In the genomic region with DNA sequence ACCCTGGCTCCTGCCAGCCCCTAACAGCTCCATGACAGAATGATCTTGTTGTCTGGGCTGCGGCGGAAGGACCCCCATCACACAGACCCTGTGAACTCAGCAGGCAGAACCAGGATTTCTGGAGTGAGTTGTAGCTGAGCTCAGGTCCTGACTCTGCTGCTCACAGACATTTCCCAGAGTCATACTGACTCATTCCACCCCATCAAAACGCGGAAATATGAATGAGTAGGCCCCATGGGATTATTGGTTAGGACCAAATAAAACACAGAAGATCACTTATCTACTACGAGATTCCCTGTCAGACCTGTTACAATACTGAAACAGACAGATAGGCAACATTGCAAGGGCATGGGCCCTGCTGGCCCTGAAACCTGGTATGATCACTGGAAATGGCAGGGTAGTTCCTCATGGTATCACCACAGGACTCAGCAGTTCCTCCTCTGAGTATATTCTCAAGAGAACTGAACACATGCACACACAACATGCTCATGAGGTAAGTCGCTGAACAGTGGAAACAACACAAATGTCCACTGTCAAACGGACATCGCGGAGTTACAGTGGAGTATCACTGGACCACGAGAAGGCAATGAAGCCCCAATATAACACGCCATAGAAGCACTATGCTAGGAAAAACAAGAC, we compare ENCODE assay signal across 8 mouse cellular contexts. TPM values are rescaled to one million over a fixed set of nuclear protein-coding genes. Genes with fewer than 3 reads are reported as not detected.
DNase-seq lines count a peak whose midpoint lies in the region; ATAC-seq and TF ChIP-seq lines count a peak whose summit lies in the region.

No protein-coding gene starts in this region.

- H3K9me3 ChIP-seq in lung, embryonic 14.5 days (ENCODE audit: low read depth, low read length) = no peaks in the 10 kb centered on the region
- no peaks in the 10 kb centered on the region for H3K9me3 ChIP-seq in forebrain, embryonic 10.5 days
- H3K9me3 ChIP-seq in limb, embryonic 13.5 days = no peaks in the 10 kb centered on the region
- no peaks in the 10 kb centered on the region for H3K9me3 ChIP-seq in neural tube, embryonic 14.5 days (ENCODE audit: control insufficient read depth, low read length)

- intact Hi-C loops in left cerebral cortex, postnatal 25 days (cut with DNase I) = no loop called here
- intact Hi-C loops in left cerebral cortex, postnatal 36 days (cut with DNase I) = no loop called here

- H3K27ac ChIP-seq in lung, embryonic 14.5 days (ENCODE audit: low read depth) = peak overlapping the region; percentile 79
- peak overlapping the region; percentile 40 for H3K27ac ChIP-seq in forebrain, embryonic 10.5 days
- peak overlapping the region; percentile 40; the same call in 1 of the 2 replicates for H3K27ac ChIP-seq in limb, embryonic 13.5 days
- H3K27ac ChIP-seq in neural tube, embryonic 14.5 days (ENCODE audit: low read depth, low read length) = no peak overlapping the region; the same call in 1 of the 2 replicates

- TF ChIP-seq CTCF in lung, embryonic 14.5 days (IDR thresholded peaks at IDR 0.05; ENCODE audit: low read depth) = no peak
- TF ChIP-seq CTCF in lung, adult 2 months (IDR thresholded peaks at IDR 0.05; ENCODE audit: insufficient read depth, low read length) = no peak

- TF ChIP-seq POLR2A in lung, adult 2 months (IDR thresholded peaks at IDR 0.05; ENCODE audit: borderline replicate concordance, extremely low read depth, low read depth, low read length) = no peak

- H3K9ac ChIP-seq in lung, embryonic 14.5 days = no peak overlapping the region
- H3K9ac ChIP-seq in limb, embryonic 13.5 days = 0 out of 2 replicates have a peak overlapping the region, but pooled peaks have one; percentile 50
- H3K9ac ChIP-seq in neural tube, embryonic 14.5 days (replicated peaks; ENCODE audit: low read depth, low read length) = no peak overlapping the region

- 77% methylated on average over 11 of the region's 11 CpGs for WGBS in lung, embryonic 14.5 days
- WGBS in lung, adult 2 months = 78% methylated on average over 11 of the region's 11 CpGs
- 91% methylated on average over 11 of the region's 11 CpGs for WGBS in forebrain, embryonic 10.5 days
- 83% methylated on average over 11 of the region's 11 CpGs for WGBS in limb, embryonic 13.5 days
- 72% methylated on average over 11 of the region's 11 CpGs for WGBS in neural tube, embryonic 14.5 days

- ATAC-seq in lung, embryonic 14.5 days (ENCODE audit: insufficient read depth) = no peak
- no peak for ATAC-seq in limb, embryonic 13.5 days (ENCODE audit: low FRiP score, low read depth)
- ATAC-seq in neural tube, embryonic 14.5 days (ENCODE audit: low read depth) = 0 out of 2 replicates have a peak, but pooled peaks have one; percentile 21

- no peak overlapping the region for H3K4me3 ChIP-seq in lung, embryonic 14.5 days (ENCODE audit: low read depth, low read length)
- no peak overlapping the region for H3K4me3 ChIP-seq in lung, adult 2 months (replicated peaks; ENCODE audit: extremely low read depth, low read depth, low read length)
- H3K4me3 ChIP-seq in forebrain, embryonic 10.5 days = no peak overlapping the region
- H3K4me3 ChIP-seq in limb, embryonic 13.5 days = no peak overlapping the region
- no peak overlapping the region for H3K4me3 ChIP-seq in neural tube, embryonic 14.5 days (ENCODE audit: low read depth, low read length)

- no peak overlapping the region for H3K4me2 ChIP-seq in lung, embryonic 14.5 days
- no peak overlapping the region for H3K4me2 ChIP-seq in limb, embryonic 13.5 days (replicated peaks)
- no peak overlapping the region for H3K4me2 ChIP-seq in neural tube, embryonic 14.5 days (ENCODE audit: low read depth, low read length)

- H3K36me3 ChIP-seq in lung, embryonic 14.5 days (ENCODE audit: insufficient read depth) = no peaks in the 10 kb centered on the region
- H3K36me3 ChIP-seq in forebrain, embryonic 10.5 days (replicated peaks) = peaks cover 17% of the 10 kb centered on the region
- 0 out of 2 replicates have a peak, but pooled peaks cover 12% of the 10 kb centered on the region for H3K36me3 ChIP-seq in limb, embryonic 13.5 days
- no peaks in the 10 kb centered on the region for H3K36me3 ChIP-seq in neural tube, embryonic 14.5 days (ENCODE audit: control insufficient read depth, insufficient read depth, low read length)

- no peak for DNase-seq in lung, embryonic 14.5 days
- no peak for DNase-seq in lung, adult 2 months
- no peak for DNase-seq in forebrain, embryonic 10.5 days (ENCODE audit: extremely low spot score, low spot score)
- no peak for DNase-seq in left cerebral cortex, postnatal 25 days (ENCODE audit: low spot score in 2 of 2)
- DNase-seq in left cerebral cortex, postnatal 36 days (ENCODE audit: low spot score in 2 of 2) = no peak
- no peak for DNase-seq in cerebellum, postnatal 36 days

- peaks cover 12% of the 10 kb centered on the region for H3K4me1 ChIP-seq in lung, embryonic 14.5 days (ENCODE audit: insufficient read depth)
- peaks cover 7% of the 10 kb centered on the region for H3K4me1 ChIP-seq in lung, adult 2 months (ENCODE audit: control insufficient read depth, insufficient read depth, low read length)
- peaks cover 39% of the 10 kb centered on the region for H3K4me1 ChIP-seq in forebrain, embryonic 10.5 days
- peaks cover 29% of the 10 kb centered on the region for H3K4me1 ChIP-seq in limb, embryonic 13.5 days
- peaks cover 10% of the 10 kb centered on the region for H3K4me1 ChIP-seq in neural tube, embryonic 14.5 days (ENCODE audit: control insufficient read depth, insufficient read depth, low read length)

- H3K27me3 ChIP-seq in lung, embryonic 14.5 days (ENCODE audit: insufficient read depth, low read length) = no peaks in the 10 kb centered on the region
- no peaks in the 10 kb centered on the region for H3K27me3 ChIP-seq in forebrain, embryonic 10.5 days (ENCODE audit: poor library complexity, severe bottlenecking)
- H3K27me3 ChIP-seq in limb, embryonic 13.5 days = 0 out of 2 replicates have a peak, but pooled peaks cover 3% of the 10 kb centered on the region
- H3K27me3 ChIP-seq in neural tube, embryonic 14.5 days (ENCODE audit: control insufficient read depth, insufficient read depth, low read length) = no peaks in the 10 kb centered on the region

RNA-seq across cellular contexts. Expression of gene Mvb12b, which starts 40.4 kb away (rescaled TPM):
- polyA plus RNA-seq in lung, embryonic 14.5 days (2014; fragmentation: Nextera tagmentation; extraction: Ambion mirVana) = 20.7 and 24.8 TPM in 2 replicates
- polyA plus RNA-seq in lung, adult 2 months (2012; rRNA removed) = 47.0 and 49.9 TPM in 2 replicates
- 15.7 and 15.8 TPM in 2 replicates for polyA plus RNA-seq in forebrain, embryonic 10.5 days (2016; fragmentation: Nextera tagmentation; extraction: Ambion mirVana)
- 22.6 and 23.8 TPM in 2 replicates for polyA plus RNA-seq in limb, embryonic 13.5 days (2015; fragmentation: Nextera tagmentation; extraction: Ambion mirVana)
- polyA plus RNA-seq in neural tube, embryonic 14.5 days (2014; fragmentation: Nextera tagmentation; extraction: Ambion mirVana) = 54.0 and 56.8 TPM in 2 replicates
- 10 to 100 TPM; 83.9 to 86.7 TPM for total RNA-seq in left cerebral cortex, postnatal 25 days (2021)
- total RNA-seq in left cerebral cortex, postnatal 36 days (2021) = 10 to 100 TPM; 83.8 to 84.3 TPM
